Mouse (Mus musculus): ENCODE results near the gene Tstd2. TPM values are rescaled to one million over a fixed set of nuclear protein-coding genes. Genes with fewer than 3 reads are reported as not detected.

Tstd2 gene
- polyA plus RNA-seq, 1 experiment from 2014 or later: 23.9 TPM

DNA sequence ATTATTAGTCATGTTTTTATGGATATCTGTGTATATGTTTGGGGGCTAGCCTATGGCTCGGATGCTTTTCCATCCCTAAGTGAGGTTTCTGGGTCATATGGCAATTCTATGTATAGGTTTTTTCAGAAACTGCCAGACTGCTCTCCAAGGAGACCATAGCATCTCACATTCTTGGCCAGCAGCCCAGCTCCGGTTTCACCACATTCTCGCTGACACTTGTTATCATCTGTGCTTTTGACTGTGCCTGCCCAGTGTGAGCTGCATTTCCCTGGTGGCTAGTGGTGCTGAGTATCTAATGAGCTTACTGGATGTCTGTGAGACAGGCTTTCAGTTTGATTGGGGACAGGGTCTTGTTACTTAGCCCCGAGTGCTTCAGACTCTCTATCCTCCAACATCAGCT, 64.8 kb downstream of the Tstd2 start:
- no peak overlapping the region for H3K27ac ChIP-seq
- WGBS (ENCODE audit: insufficient replicate concordance): 73% methylated on average over 4 of the region's 4 CpGs
- H3K9ac ChIP-seq: no peak overlapping the region
- H3K4me1 ChIP-seq: no peaks in the 10 kb centered on the region
- ATAC-seq: no peak
- H3K9me3 ChIP-seq (replicated peaks): no peaks in the 10 kb centered on the region
- H3K4me2 ChIP-seq: no peak overlapping the region
- no peaks in the 10 kb centered on the region for H3K27me3 ChIP-seq (replicated peaks)
- H3K36me3 ChIP-seq: peaks cover 74% of the 10 kb centered on the region
- no peak overlapping the region for H3K4me3 ChIP-seq

GRCm38 (mm10) chr4:46072631-46073030, 65.9 kb downstream of the Tstd2 start:
- no peak overlapping the region for H3K27ac ChIP-seq
- 90% methylated on average over 6 of the region's 6 CpGs for WGBS (ENCODE audit: insufficient replicate concordance)
- no peak overlapping the region for H3K4me3 ChIP-seq
- H3K36me3 ChIP-seq: peaks cover 74% of the 10 kb centered on the region
- no peak for ATAC-seq
- H3K9ac ChIP-seq: no peak overlapping the region
- no peaks in the 10 kb centered on the region for H3K4me1 ChIP-seq
- H3K27me3 ChIP-seq (replicated peaks): no peaks in the 10 kb centered on the region
- H3K4me2 ChIP-seq: no peak overlapping the region
- H3K9me3 ChIP-seq (replicated peaks): no peaks in the 10 kb centered on the region

- H3K36me3 ChIP-seq: peaks cover 89% of the 10 kb centered on the region
- no peak overlapping the region for H3K27ac ChIP-seq
- 78% methylated on average over 6 of the region's 6 CpGs for WGBS (ENCODE audit: insufficient replicate concordance)
- no peak overlapping the region for H3K4me3 ChIP-seq
- no peaks in the 10 kb centered on the region for H3K9me3 ChIP-seq (replicated peaks)
- no peak overlapping the region for H3K4me2 ChIP-seq
- H3K9ac ChIP-seq: no peak overlapping the region
- no peaks in the 10 kb centered on the region; the same call in 1 of the 2 replicates for H3K27me3 ChIP-seq (replicated peaks)
- ATAC-seq: no peak
- H3K4me1 ChIP-seq: no peaks in the 10 kb centered on the region
These were observed 68.5 kb downstream of the Tstd2 start for GRCm38 (mm10) chr4:46069851-46070482.

GRCm38 (mm10) chr4:46068573-46068972, 69.9 kb downstream of the Tstd2 start:
- WGBS (ENCODE audit: insufficient replicate concordance): 45% methylated on average over 1 of the region's 1 CpGs

DNA sequence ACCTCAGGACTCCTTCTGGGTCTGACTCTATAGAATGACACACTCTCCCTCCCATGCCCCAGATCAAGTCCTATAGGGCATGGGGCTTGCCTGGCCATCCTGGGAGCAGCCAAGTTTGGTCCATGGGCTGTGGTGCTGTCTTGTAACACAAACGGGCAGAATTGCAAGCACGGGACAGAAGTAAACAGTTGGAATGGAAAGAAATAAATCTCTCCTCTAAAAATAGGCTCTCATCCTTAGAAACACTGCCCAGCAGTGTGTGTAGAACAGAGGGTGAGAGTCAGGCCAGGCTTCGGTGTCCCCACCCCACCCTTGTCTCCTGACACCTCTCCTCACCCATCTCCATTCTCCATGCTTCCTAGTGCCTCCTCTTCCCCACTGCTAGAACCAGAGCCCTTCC, 70.4 kb downstream of the Tstd2 start:
- Histone ChIP-seq H3K27me3 (replicated peaks) (no peaks in the 10 kb centered on the region; the same call in none of the 2 replicates), H3K9ac (no peak overlapping the region), H3K27ac (no peak overlapping the region), H3K4me3 (no peak overlapping the region), H3K4me1 (no peaks in the 10 kb centered on the region), H3K4me2 (no peak overlapping the region), H3K36me3 (peaks cover 97% of the 10 kb centered on the region), H3K9me3 (replicated peaks) (no peaks in the 10 kb centered on the region)
- whole genome bisulfite sequencing (ENCODE audit: insufficient replicate concordance): 77% methylated on average over 3 of the region's 3 CpGs
- ATAC-seq: no peak

More at GRCm38 (mm10) chr4:46068573-46068972, 69.9 kb downstream of the Tstd2 start:
- Histone ChIP-seq H3K36me3 (peaks cover 96% of the 10 kb centered on the region), H3K4me2 (no peak overlapping the region), H3K9ac (no peak overlapping the region), H3K4me3 (no peak overlapping the region), H3K9me3 (replicated peaks) (no peaks in the 10 kb centered on the region), H3K27me3 (replicated peaks) (no peaks in the 10 kb centered on the region; the same call in none of the 2 replicates), H3K27ac (no peak overlapping the region), H3K4me1 (no peaks in the 10 kb centered on the region)
- no peak for ATAC-seq

- H3K4me2 ChIP-seq: no peak overlapping the region
- ATAC-seq: no peak
- H3K9ac ChIP-seq: no peak overlapping the region
- H3K27ac ChIP-seq: no peak overlapping the region
- peaks cover 8% of the 10 kb centered on the region; the same call in 1 of the 2 replicates for H3K4me1 ChIP-seq
- peaks cover 97% of the 10 kb centered on the region for H3K36me3 ChIP-seq
- WGBS (ENCODE audit: insufficient replicate concordance): 77% methylated on average over 8 of the region's 8 CpGs
- no peaks in the 10 kb centered on the region; the same call in none of the 2 replicates for H3K27me3 ChIP-seq (replicated peaks)
- no peaks in the 10 kb centered on the region for H3K9me3 ChIP-seq (replicated peaks)
- H3K4me3 ChIP-seq: no peak overlapping the region
These were observed 72.7 kb downstream of the Tstd2 start for GRCm38 (mm10) chr4:46065695-46066340.

DNA sequence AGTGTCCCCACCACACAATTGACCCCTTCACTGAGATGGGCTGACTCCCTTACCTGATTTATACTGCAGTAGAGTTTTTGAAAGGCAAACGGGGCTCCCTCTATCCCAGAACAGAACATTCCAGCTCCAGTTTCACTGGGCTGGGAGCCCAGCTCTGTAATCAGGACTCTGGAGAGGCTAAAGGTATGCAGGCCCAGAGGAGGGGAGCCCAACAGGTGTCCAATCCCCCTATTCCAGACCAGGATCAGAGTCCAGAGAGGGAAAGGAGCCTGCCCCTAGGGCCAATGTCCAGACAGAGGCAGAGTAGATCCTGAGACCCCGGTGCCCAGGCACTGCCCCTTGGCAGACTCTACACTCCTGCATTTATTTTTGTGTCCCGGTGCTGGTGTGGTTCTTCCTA, 73.5 kb downstream of the Tstd2 start:
- H3K9me3 ChIP-seq (replicated peaks): no peaks in the 10 kb centered on the region
- peaks cover 8% of the 10 kb centered on the region; the same call in 1 of the 2 replicates for H3K4me1 ChIP-seq
- no peak overlapping the region for H3K9ac ChIP-seq
- ATAC-seq: no peak
- no peaks in the 10 kb centered on the region; the same call in none of the 2 replicates for H3K27me3 ChIP-seq (replicated peaks)
- H3K27ac ChIP-seq: no peak overlapping the region
- WGBS (ENCODE audit: insufficient replicate concordance): 91% methylated on average over 3 of the region's 3 CpGs
- peaks cover 98% of the 10 kb centered on the region for H3K36me3 ChIP-seq
- no peak overlapping the region for H3K4me2 ChIP-seq
- no peak overlapping the region for H3K4me3 ChIP-seq

Other genes starting within 250 kb of the Tstd2 start
- gene Ccdc180, start 248.4 kb downstream of the Tstd2 start, polyA plus RNA-seq (2016; fragmentation: Nextera tagmentation; extraction: Ambion mirVana): 0.12 and 0.13 TPM in 2 replicates
- 6.5 and 9.8 TPM in 2 replicates for gene Tdrd7, start 173.4 kb downstream of the Tstd2 start, polyA plus RNA-seq (2016; fragmentation: Nextera tagmentation; extraction: Ambion mirVana)
- 45.3 and 46.4 TPM in 2 replicates for gene Tmod1, start 99.8 kb downstream of the Tstd2 start, polyA plus RNA-seq (2016; fragmentation: Nextera tagmentation; extraction: Ambion mirVana)
- gene Ncbp1, start 81 bp downstream of the Tstd2 start, polyA plus RNA-seq (2016; fragmentation: Nextera tagmentation; extraction: Ambion mirVana): 66.9 and 68.0 TPM in 2 replicates
- gene Xpa, start 57.6 kb upstream of the Tstd2 start, polyA plus RNA-seq (2016; fragmentation: Nextera tagmentation; extraction: Ambion mirVana): 11.1 and 12.3 TPM in 2 replicates
- gene Foxe1, start 204.9 kb upstream of the Tstd2 start, polyA plus RNA-seq (2016; fragmentation: Nextera tagmentation; extraction: Ambion mirVana): 0.08 TPM in 1 of 2 replicates, not detected in the other

Data from liver, embryonic 12.5 days (tissue).